ENCODE assay signal across 11 mouse cellular contexts in the genomic region with DNA sequence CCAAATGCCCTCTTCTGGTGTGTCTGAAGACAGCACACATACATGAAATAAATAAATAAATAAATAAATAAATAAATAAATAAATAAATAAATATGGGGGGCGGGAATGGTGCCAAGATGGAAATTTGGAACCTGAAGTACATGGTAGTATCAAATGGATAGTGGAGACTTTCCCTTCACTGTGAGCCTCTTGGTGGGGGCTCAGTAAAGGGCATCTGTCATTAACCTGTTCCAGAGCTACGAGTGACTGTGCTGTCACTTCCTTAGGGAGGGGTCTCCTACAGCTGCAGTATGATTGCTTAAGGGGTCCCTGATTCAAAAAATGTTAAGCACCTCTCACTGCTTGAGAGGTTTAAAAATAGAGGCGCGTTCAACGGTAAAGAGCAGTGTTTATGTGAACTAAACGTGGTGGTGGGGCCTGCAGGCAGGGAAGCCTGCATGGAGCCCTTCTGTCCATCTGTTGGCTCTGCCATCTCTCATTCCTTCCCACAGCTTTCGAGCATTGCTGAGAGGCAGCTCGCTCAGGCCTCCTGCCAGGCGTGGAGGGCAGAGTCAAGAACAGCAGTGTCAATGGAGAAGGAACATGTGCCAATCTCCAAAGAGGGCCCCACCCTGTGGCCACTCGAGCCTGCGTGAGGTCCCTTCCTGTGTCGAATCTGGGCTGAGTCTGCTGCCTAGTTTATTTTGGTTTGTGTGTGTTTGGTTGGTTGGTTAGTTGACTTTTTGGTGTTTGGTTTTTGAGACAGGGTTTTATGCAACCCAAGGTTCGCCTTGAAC. TPM values are rescaled to one million over a fixed set of nuclear protein-coding genes. Genes with fewer than 3 reads are reported as not detected.
DNase-seq lines count a peak whose midpoint lies in the region; ATAC-seq lines count a peak whose summit lies in the region.
"Had no signal": no experiment of that assay in that cellular context is flagged by ENCODE, and none has a peak within 500 bp of the region (broad histone marks: within the 10 kb centered on the region; RNA-seq: fewer than 3 reads in every experiment).

No protein-coding gene starts in this region.

- H3K27me3 ChIP-seq in heart, embryonic 10.5 days (ENCODE audit: insufficient read depth, poor library complexity, severe bottlenecking), result peaks cover 14% of the 10 kb centered on the region; the same call in 1 of the 2 replicates
- no peaks in the 10 kb centered on the region for H3K27me3 ChIP-seq in forebrain, embryonic 16.5 days (replicated peaks; ENCODE audit: control insufficient read depth, insufficient read depth, low read length)

- peak overlapping the region; percentile 78 for H3K27ac ChIP-seq in heart, embryonic 10.5 days
- H3K27ac ChIP-seq in forebrain, embryonic 16.5 days (ENCODE audit: low read length), result no peak overlapping the region

- peak; percentile 93 for ATAC-seq in cerebellum, adult (ENCODE audit: insufficient number of reproducible peaks, low FRiP score, low TSS enrichment)
- no peak for ATAC-seq in forebrain, embryonic 16.5 days

- H3K4me3 ChIP-seq in heart, embryonic 10.5 days, result no peak overlapping the region
- H3K4me3 ChIP-seq in forebrain, embryonic 16.5 days (replicated peaks; ENCODE audit: low read length), result no peak overlapping the region
- H3K4me3 ChIP-seq: erythroblast, embryonic 14.5 days had no signal

- no peak overlapping the region for H3K9ac ChIP-seq in forebrain, embryonic 16.5 days (replicated peaks; ENCODE audit: low read depth, low read length)

- no peak overlapping the region for H3K4me2 ChIP-seq in forebrain, embryonic 16.5 days (ENCODE audit: low read length)

- H3K9me3 ChIP-seq in heart, embryonic 10.5 days, result no peaks in the 10 kb centered on the region
- no peaks in the 10 kb centered on the region for H3K9me3 ChIP-seq in forebrain, embryonic 16.5 days (ENCODE audit: control insufficient read depth, low read length)

- peaks cover 40% of the 10 kb centered on the region for H3K4me1 ChIP-seq in heart, embryonic 10.5 days
- no peaks in the 10 kb centered on the region; the same call in 1 of the 2 replicates for H3K4me1 ChIP-seq in forebrain, embryonic 16.5 days (replicated peaks; ENCODE audit: control insufficient read depth, insufficient read depth, low read length)

- no peaks in the 10 kb centered on the region for H3K36me3 ChIP-seq in heart, embryonic 10.5 days
- H3K36me3 ChIP-seq in forebrain, embryonic 16.5 days (ENCODE audit: control insufficient read depth, insufficient read depth), result no peaks in the 10 kb centered on the region

- 50% methylated on average over 13 of the region's 13 CpGs for WGBS in heart, embryonic 10.5 days
- WGBS in forebrain, embryonic 16.5 days, result 77% methylated on average over 13 of the region's 13 CpGs

- DNase-seq in NIH3T3 (ENCODE audit: low read depth), result peak; percentile 24
- no peak for DNase-seq in heart, embryonic 10.5 days (ENCODE audit: low spot score)
- DNase-seq in lung, adult 18-20 months, result peak; percentile 88 to 91
- no peak for DNase-seq in testis, postnatal 14 days (ENCODE audit: low spot score)
- no peak for DNase-seq in thymus, postnatal 36 days
- DNase-seq in ovary, postnatal 36 days (ENCODE audit: low spot score), result no peak
- DNase-seq: right cerebral cortex, postnatal 4 days; thymus, postnatal 14 days had no signal

RNA-seq across cellular contexts. Expression of gene Rtn4rl1, which starts 46.8 kb away (rescaled TPM):
- polyA plus RNA-seq in heart, embryonic 10.5 days (2016; fragmentation: Nextera tagmentation; extraction: Ambion mirVana), result 9.7 and 16.6 TPM in 2 replicates
- polyA plus RNA-seq in forebrain, embryonic 16.5 days (2015; fragmentation: Nextera tagmentation; extraction: Ambion mirVana), result 5.5 and 6.3 TPM in 2 replicates
- polyA plus RNA-seq: erythroblast, embryonic 14.5 days had no signal

RNA-seq across cellular contexts. Expression of gene Dph1, which starts 49.3 kb away (rescaled TPM):
- polyA plus RNA-seq in heart, embryonic 10.5 days (2016; fragmentation: Nextera tagmentation; extraction: Ambion mirVana), result 26.8 and 28.0 TPM in 2 replicates
- polyA plus RNA-seq in forebrain, embryonic 16.5 days (2015; fragmentation: Nextera tagmentation; extraction: Ambion mirVana), result 15.4 and 16.1 TPM in 2 replicates

Comparison
In these comparisons a context has a peak if more than half of its experiments do, and no peak if none do; other contexts are left out.
1. DNase-seq: peak in NIH3T3 (single experiment) and lung, adult 18-20 months (2 of 2); none in heart, embryonic 10.5 days (single experiment), testis, postnatal 14 days (single experiment), thymus, postnatal 36 days (0 of 2) and ovary, postnatal 36 days (single experiment).